Mouse (Mus musculus): ENCODE data around the gene Jmy. TPM values are rescaled to one million over a fixed set of nuclear protein-coding genes. Genes with fewer than 3 reads are reported as not detected.
A peak's percentile ranks its signal among the peaks of the same experiment; 100 is the strongest.

Gene Jmy
- polyA plus RNA-seq, 1 experiment from 2014 or later: 8.7 TPM

DNA sequence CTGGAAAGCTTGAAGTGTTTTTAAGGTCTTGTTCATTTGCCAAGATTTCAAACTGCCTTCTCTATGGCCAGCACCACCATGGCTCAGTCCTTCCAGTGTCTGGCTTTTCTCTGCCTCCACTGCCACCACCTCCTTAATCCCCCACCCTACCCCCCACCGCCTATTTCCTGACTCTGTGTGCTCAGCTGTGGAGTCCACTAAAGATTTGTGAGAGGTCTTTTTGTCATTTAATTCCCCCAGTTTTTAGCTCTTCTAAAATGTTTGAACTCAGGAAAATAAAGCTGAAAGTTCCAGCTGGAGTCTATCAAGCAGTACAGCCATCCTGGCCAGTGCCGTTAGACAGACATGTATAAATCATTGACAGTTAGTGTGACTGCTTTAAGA lies 110.4 kb downstream of the Jmy start:
- Histone ChIP-seq H3K9me3 (ENCODE audit: control insufficient read depth, low read length) (no peaks in the 10 kb centered on the region), H3K9ac (replicated peaks; ENCODE audit: low read length) (no peak overlapping the region), H3K27me3 (ENCODE audit: control insufficient read depth, insufficient read depth, low read length) (no peaks in the 10 kb centered on the region), H3K27ac (replicated peaks; ENCODE audit: low read depth, low read length) (no peak overlapping the region), H3K4me1 (ENCODE audit: control insufficient read depth, insufficient read depth, low read length) (no peaks in the 10 kb centered on the region), H3K36me3 (ENCODE audit: control insufficient read depth, insufficient read depth, low read length) (peaks cover 10% of the 10 kb centered on the region; the same call in 1 of the 2 replicates), H3K4me3 (replicated peaks; ENCODE audit: low read depth, low read length) (no peak overlapping the region), H3K4me2 (ENCODE audit: low read length) (no peak overlapping the region)
- DNase-seq (peak; percentile 8), ATAC-seq (ENCODE audit: low FRiP score, low TSS enrichment) (no peak)
- WGBS: 39% methylated on average over 2 of the region's 2 CpGs

GRCm38 (mm10) chr13:93388594-93389241 lies 110.9 kb downstream of the Jmy start:
- Histone ChIP-seq H3K9me3 (ENCODE audit: control insufficient read depth, low read length) (no peaks in the 10 kb centered on the region), H3K9ac (replicated peaks; ENCODE audit: low read length) (no peak overlapping the region), H3K27ac (replicated peaks; ENCODE audit: low read depth, low read length) (no peak overlapping the region), H3K4me2 (ENCODE audit: low read length) (no peak overlapping the region), H3K4me3 (replicated peaks; ENCODE audit: low read depth, low read length) (no peak overlapping the region), H3K27me3 (ENCODE audit: control insufficient read depth, insufficient read depth, low read length) (no peaks in the 10 kb centered on the region), H3K36me3 (ENCODE audit: control insufficient read depth, insufficient read depth, low read length) (peaks cover 5% of the 10 kb centered on the region; the same call in 1 of the 2 replicates), H3K4me1 (ENCODE audit: control insufficient read depth, insufficient read depth, low read length) (no peaks in the 10 kb centered on the region)
- 73% methylated on average over 7 of the region's 7 CpGs for WGBS
- ATAC-seq (ENCODE audit: low FRiP score, low TSS enrichment) (no peak), DNase-seq (no peak)

DNA sequence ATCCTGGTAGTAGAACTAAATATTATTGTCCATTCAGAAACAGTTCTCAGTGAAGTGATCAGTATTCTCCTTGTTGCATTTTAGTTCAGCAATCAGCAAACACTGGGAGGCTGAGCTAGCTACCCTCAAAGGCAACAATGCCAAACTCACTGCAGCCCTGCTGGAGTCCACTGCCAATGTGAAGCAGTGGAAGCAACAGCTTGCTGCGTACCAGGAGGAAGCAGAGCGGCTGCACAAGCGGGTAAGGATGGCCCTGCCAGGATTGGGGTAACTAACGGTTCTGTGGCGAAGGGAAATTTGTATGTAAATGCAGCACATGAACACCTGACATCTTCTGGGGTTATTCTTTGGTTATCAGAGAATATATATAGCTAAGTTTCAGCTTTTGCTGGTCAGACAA lies 112.2 kb downstream of the Jmy start:
- Histone ChIP-seq H3K4me1 (ENCODE audit: control insufficient read depth, insufficient read depth, low read length) (no peaks in the 10 kb centered on the region), H3K9ac (replicated peaks; ENCODE audit: low read length) (no peak overlapping the region), H3K27ac (replicated peaks; ENCODE audit: low read depth, low read length) (no peak overlapping the region), H3K4me2 (ENCODE audit: low read length) (no peak overlapping the region), H3K27me3 (ENCODE audit: control insufficient read depth, insufficient read depth, low read length) (no peaks in the 10 kb centered on the region), H3K36me3 (ENCODE audit: control insufficient read depth, insufficient read depth, low read length) (no peaks in the 10 kb centered on the region), H3K9me3 (ENCODE audit: control insufficient read depth, low read length) (no peaks in the 10 kb centered on the region), H3K4me3 (replicated peaks; ENCODE audit: low read depth, low read length) (no peak overlapping the region)
- no peak for DNase-seq
- WGBS: 79% methylated on average over 5 of the region's 5 CpGs
- ATAC-seq (ENCODE audit: low FRiP score, low TSS enrichment): no peak

DNA sequence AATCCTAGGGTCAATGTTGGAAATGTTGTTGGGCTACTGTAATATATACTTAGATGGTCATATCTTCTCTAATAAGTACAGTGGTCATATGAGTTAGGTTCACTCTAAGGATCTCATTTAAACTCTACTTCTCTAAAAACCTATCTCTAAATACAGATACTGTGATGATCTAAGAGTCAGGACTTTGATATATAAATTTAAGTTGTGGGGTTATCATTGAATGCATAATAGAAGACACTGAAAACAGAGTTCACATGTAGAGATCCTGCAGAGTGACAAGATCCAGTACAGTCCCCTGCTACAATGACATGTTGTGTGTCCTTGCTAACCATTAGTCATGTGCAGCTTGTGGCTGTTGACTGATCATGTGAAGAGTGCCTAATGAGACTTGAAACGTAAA lies 114.5 kb downstream of the Jmy start:
- H3K9me3 ChIP-seq (ENCODE audit: control insufficient read depth, low read length): no peaks in the 10 kb centered on the region
- H3K4me2 ChIP-seq (ENCODE audit: low read length): no peak overlapping the region
- H3K4me1 ChIP-seq (ENCODE audit: control insufficient read depth, insufficient read depth, low read length): no peaks in the 10 kb centered on the region
- 76% methylated on average over 1 of the region's 1 CpGs for WGBS
- no peak for ATAC-seq (ENCODE audit: low FRiP score, low TSS enrichment)
- no peak for DNase-seq
- no peak overlapping the region for H3K9ac ChIP-seq (replicated peaks; ENCODE audit: low read length)
- no peak overlapping the region for H3K4me3 ChIP-seq (replicated peaks; ENCODE audit: low read depth, low read length)
- H3K27me3 ChIP-seq (ENCODE audit: control insufficient read depth, insufficient read depth, low read length): no peaks in the 10 kb centered on the region
- H3K27ac ChIP-seq (replicated peaks; ENCODE audit: low read depth, low read length): no peak overlapping the region
- no peaks in the 10 kb centered on the region for H3K36me3 ChIP-seq (ENCODE audit: control insufficient read depth, insufficient read depth, low read length)

GRCm38 (mm10) chr13:93384481-93384880 lies 115.1 kb downstream of the Jmy start:
- Histone ChIP-seq H3K9me3 (ENCODE audit: control insufficient read depth, low read length) (no peaks in the 10 kb centered on the region), H3K27me3 (ENCODE audit: control insufficient read depth, insufficient read depth, low read length) (no peaks in the 10 kb centered on the region), H3K4me2 (ENCODE audit: low read length) (no peak overlapping the region), H3K9ac (replicated peaks; ENCODE audit: low read length) (no peak overlapping the region), H3K4me3 (replicated peaks; ENCODE audit: low read depth, low read length) (no peak overlapping the region), H3K27ac (replicated peaks; ENCODE audit: low read depth, low read length) (no peak overlapping the region), H3K36me3 (ENCODE audit: control insufficient read depth, insufficient read depth, low read length) (no peaks in the 10 kb centered on the region), H3K4me1 (ENCODE audit: control insufficient read depth, insufficient read depth, low read length) (no peaks in the 10 kb centered on the region)
- ATAC-seq (ENCODE audit: low FRiP score, low TSS enrichment) (no peak), DNase-seq (no peak)
- 88% methylated on average over 1 of the region's 1 CpGs for WGBS

GRCm38 (mm10) chr13:93383620-93384019 lies 116.0 kb downstream of the Jmy start:
- H3K9me3 ChIP-seq (ENCODE audit: control insufficient read depth, low read length): no peaks in the 10 kb centered on the region
- WGBS: 96% methylated on average over 2 of the region's 2 CpGs
- H3K4me3 ChIP-seq (replicated peaks; ENCODE audit: low read depth, low read length): no peak overlapping the region
- DNase-seq: no peak
- no peak overlapping the region for H3K27ac ChIP-seq (replicated peaks; ENCODE audit: low read depth, low read length)
- no peaks in the 10 kb centered on the region for H3K36me3 ChIP-seq (ENCODE audit: control insufficient read depth, insufficient read depth, low read length)
- no peak for ATAC-seq (ENCODE audit: low FRiP score, low TSS enrichment)
- no peaks in the 10 kb centered on the region for H3K27me3 ChIP-seq (ENCODE audit: control insufficient read depth, insufficient read depth, low read length)
- H3K9ac ChIP-seq (replicated peaks; ENCODE audit: low read length): no peak overlapping the region
- H3K4me2 ChIP-seq (ENCODE audit: low read length): no peak overlapping the region
- no peaks in the 10 kb centered on the region for H3K4me1 ChIP-seq (ENCODE audit: control insufficient read depth, insufficient read depth, low read length)

- WGBS: 91% methylated on average over 5 of the region's 5 CpGs
- H3K4me2 ChIP-seq (ENCODE audit: low read length): no peak overlapping the region
- H3K27me3 ChIP-seq (ENCODE audit: control insufficient read depth, insufficient read depth, low read length): no peaks in the 10 kb centered on the region
- no peaks in the 10 kb centered on the region for H3K9me3 ChIP-seq (ENCODE audit: control insufficient read depth, low read length)
- no peak overlapping the region for H3K9ac ChIP-seq (replicated peaks; ENCODE audit: low read length)
- no peak overlapping the region for H3K27ac ChIP-seq (replicated peaks; ENCODE audit: low read depth, low read length)
- DNase-seq (no peak), ATAC-seq (ENCODE audit: low FRiP score, low TSS enrichment) (no peak)
- no peak overlapping the region for H3K4me3 ChIP-seq (replicated peaks; ENCODE audit: low read depth, low read length)
- H3K36me3 ChIP-seq (ENCODE audit: control insufficient read depth, insufficient read depth, low read length): no peaks in the 10 kb centered on the region
- no peaks in the 10 kb centered on the region for H3K4me1 ChIP-seq (ENCODE audit: control insufficient read depth, insufficient read depth, low read length)
Measured at GRCm38 (mm10) chr13:93383092-93383491, 116.5 kb downstream of the Jmy start.

DNA sequence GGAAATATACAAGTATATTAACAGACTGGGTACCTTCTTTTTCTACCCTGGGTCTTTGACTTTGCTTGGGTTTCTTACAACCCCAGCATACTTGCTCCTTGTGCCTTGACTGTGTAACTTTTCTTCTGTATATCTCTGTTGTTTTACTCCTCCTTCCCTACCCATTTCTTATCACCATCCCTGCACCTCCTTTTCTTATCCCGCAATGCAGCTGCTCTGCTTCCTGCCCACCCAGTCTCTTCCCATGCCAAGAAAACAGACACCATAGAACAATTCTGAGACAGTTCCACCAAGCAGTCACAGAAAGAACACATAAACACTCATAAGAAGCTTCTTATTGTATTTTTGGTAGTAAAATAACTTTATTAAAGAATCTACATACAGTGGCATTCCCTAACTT lies 118.3 kb downstream of the Jmy start:
- DNase-seq (no peak), ATAC-seq (ENCODE audit: low FRiP score, low TSS enrichment) (no peak)
- Histone ChIP-seq H3K9ac (replicated peaks; ENCODE audit: low read length) (no peak overlapping the region), H3K4me2 (ENCODE audit: low read length) (no peak overlapping the region), H3K27ac (replicated peaks; ENCODE audit: low read depth, low read length) (no peak overlapping the region), H3K4me1 (ENCODE audit: control insufficient read depth, insufficient read depth, low read length) (no peaks in the 10 kb centered on the region), H3K36me3 (ENCODE audit: control insufficient read depth, insufficient read depth, low read length) (no peaks in the 10 kb centered on the region), H3K9me3 (ENCODE audit: control insufficient read depth, low read length) (no peaks in the 10 kb centered on the region), H3K4me3 (replicated peaks; ENCODE audit: low read depth, low read length) (no peak overlapping the region), H3K27me3 (ENCODE audit: control insufficient read depth, insufficient read depth, low read length) (no peaks in the 10 kb centered on the region)
- WGBS: 92% methylated on average over 1 of the region's 1 CpGs

GRCm38 (mm10) chr13:93380399-93381063 lies 119.1 kb downstream of the Jmy start:
- no peak overlapping the region for H3K4me2 ChIP-seq (ENCODE audit: low read length)
- H3K36me3 ChIP-seq (ENCODE audit: control insufficient read depth, insufficient read depth, low read length): no peaks in the 10 kb centered on the region
- no peak overlapping the region for H3K27ac ChIP-seq (replicated peaks; ENCODE audit: low read depth, low read length)
- H3K27me3 ChIP-seq (ENCODE audit: control insufficient read depth, insufficient read depth, low read length): no peaks in the 10 kb centered on the region
- H3K4me1 ChIP-seq (ENCODE audit: control insufficient read depth, insufficient read depth, low read length): no peaks in the 10 kb centered on the region
- ATAC-seq (ENCODE audit: low FRiP score, low TSS enrichment) (no peak), DNase-seq (no peak)
- no peak overlapping the region for H3K4me3 ChIP-seq (replicated peaks; ENCODE audit: low read depth, low read length)
- H3K9me3 ChIP-seq (ENCODE audit: control insufficient read depth, low read length): no peaks in the 10 kb centered on the region
- WGBS: 96% methylated on average over 8 of the region's 8 CpGs
- H3K9ac ChIP-seq (replicated peaks; ENCODE audit: low read length): no peak overlapping the region

Data from midbrain, embryonic 14.5 days (tissue).